Mouse (Mus musculus) liver, embryonic 14 days (tissue): ENCODE data around the gene Prl7a2. TPM values are rescaled to one million over a fixed set of nuclear protein-coding genes. Genes with fewer than 3 reads are reported as not detected.

Source experiments
- polyA plus RNA-seq: library from polyadenylated mRNA; depleted of rRNA; stranded (reverse); fragments of >200 nt; gene quantifications from 2 replicates; pipeline ENCODE4 v1.2.3, GENCODE M21; 2012; rRNA removed

Prl7a2 gene
- 0.15 and 0.43 TPM in 2 replicates for polyA plus RNA-seq

DNA sequence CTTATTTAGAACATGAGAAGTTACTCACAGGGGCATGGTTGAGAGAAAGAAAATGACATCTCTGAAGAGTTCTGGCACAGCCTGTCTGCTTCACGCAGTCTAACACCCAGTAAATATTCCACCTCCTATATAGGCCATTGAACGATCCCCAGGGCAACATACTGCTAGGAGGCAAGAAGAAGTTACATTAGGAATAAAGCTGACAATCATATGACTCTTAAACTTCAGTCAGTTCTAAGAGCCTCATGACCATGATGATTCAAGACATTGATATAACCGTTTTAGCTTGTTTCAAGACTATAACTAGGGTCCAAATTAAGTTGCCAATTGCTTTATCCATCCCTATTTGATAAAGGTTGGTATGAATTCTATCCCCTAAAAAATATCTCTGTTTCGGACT, at the start of gene Prl7a2:
TSS of gene Prl7a2 (minus strand) at position 101 of the 400 bp plus-strand sequence.

DNA sequence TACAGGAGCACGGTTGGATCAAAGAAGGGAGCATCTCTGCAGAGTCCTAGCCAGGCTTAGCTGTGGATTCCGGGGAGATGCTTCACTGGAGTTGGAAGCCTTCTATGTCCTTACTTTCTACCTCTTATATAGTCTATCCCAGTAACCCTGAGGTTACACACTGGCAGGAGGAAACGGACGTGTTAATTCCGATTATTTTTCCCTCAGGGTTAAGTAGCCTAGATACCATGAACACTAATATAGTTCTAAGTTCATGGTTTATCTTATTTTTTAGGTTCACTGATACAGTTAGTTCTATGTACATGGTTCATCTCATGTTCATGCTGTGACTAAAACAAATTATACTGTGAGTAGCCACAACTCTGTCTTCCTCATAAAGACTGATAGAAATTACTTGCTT, 48.8 kb upstream of the Prl7a2 start, which contains the start of gene Prl7d1:
TSS of gene Prl7d1 (minus strand) at position 101 of the 400 bp plus-strand sequence.

DNA sequence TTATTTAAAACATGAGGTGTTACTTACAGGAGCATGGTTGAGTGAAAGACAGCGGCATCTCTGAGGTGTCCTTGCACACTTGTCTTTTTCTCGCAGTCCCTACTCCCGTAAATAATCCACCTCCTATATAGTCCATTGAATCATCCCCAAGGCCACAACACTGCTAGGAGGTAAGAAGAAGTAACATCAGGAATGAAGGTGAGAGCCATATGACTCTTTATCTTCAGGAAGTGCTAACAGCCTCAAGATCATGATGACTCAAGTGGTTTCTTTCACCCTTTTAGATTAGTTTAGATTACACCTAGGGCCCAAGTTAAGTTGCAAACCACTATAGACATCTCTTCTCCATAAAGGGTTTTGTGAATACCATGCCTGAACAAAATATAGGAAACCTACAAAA, 25.4 kb downstream of the Prl7a2 start, which contains the start of gene Prl7a1:
TSS of gene Prl7a1 (minus strand) at position 101 of the 400 bp plus-strand sequence.

DNA sequence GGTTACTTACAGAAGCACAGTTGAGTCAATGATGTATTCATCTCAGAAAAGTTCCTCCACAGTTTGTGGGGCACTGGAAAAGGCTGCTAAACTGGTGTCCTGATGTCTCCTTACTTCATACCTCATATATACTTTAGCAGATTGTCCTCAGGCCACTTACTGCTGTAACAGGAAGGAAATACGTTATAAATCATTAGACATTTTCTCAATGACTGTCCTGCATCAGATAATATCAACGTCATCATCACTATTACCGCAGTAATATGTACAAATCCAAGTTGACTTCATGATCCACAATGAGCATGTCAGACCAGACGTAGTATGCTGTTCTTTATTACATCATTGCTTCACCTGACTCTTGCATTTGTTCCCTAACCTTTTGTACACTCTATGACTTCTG, 57.4 kb downstream of the Prl7a2 start, which contains the start of gene Prl7b1:
TSS of gene Prl7b1 (minus strand) at position 101 of the 400 bp plus-strand sequence.

Other genes starting within 250 kb of the Prl7a2 start
- gene Prl8a6, start 229.3 kb downstream of the Prl7a2 start, polyA plus RNA-seq = 0.02 TPM in 1 of 2 replicates, not detected in the other
- gene Prl8a8, start 154.8 kb downstream of the Prl7a2 start, polyA plus RNA-seq = 0.07 and 0.22 TPM in 2 replicates
- 0.07 and 0.77 TPM in 2 replicates for gene Prl8a9, start 103.4 kb downstream of the Prl7a2 start, polyA plus RNA-seq
- gene Prl8a1, start 85.9 kb downstream of the Prl7a2 start, polyA plus RNA-seq = not detected in 2 replicates
- gene Prl7b1, start 57.5 kb downstream of the Prl7a2 start, polyA plus RNA-seq = 0.03 TPM in 1 of 2 replicates, not detected in the other
- not detected in 2 replicates for gene Prl7a1, start 25.5 kb downstream of the Prl7a2 start, polyA plus RNA-seq
- 0.08 TPM in 1 of 2 replicates, not detected in the other for gene Prl7d1, start 48.7 kb upstream of the Prl7a2 start, polyA plus RNA-seq
- not detected in 2 replicates for gene Prl7c1, start 112.8 kb upstream of the Prl7a2 start, polyA plus RNA-seq
- 0.08 TPM in 1 of 2 replicates, not detected in the other for gene Prl2a1, start 133.6 kb upstream of the Prl7a2 start, polyA plus RNA-seq
- not detected in 2 replicates for gene Prl2c1, start 181.3 kb upstream of the Prl7a2 start, polyA plus RNA-seq